Mouse (Mus musculus): ENCODE results near the gene Pigk. TPM values are rescaled to one million over a fixed set of nuclear protein-coding genes. Genes with fewer than 3 reads are reported as not detected.

The Pigk gene
- 47.2 and 56.7 TPM in 2 replicates for polyA plus RNA-seq (2015; fragmentation: Nextera tagmentation; extraction: Ambion mirVana)

DNA sequence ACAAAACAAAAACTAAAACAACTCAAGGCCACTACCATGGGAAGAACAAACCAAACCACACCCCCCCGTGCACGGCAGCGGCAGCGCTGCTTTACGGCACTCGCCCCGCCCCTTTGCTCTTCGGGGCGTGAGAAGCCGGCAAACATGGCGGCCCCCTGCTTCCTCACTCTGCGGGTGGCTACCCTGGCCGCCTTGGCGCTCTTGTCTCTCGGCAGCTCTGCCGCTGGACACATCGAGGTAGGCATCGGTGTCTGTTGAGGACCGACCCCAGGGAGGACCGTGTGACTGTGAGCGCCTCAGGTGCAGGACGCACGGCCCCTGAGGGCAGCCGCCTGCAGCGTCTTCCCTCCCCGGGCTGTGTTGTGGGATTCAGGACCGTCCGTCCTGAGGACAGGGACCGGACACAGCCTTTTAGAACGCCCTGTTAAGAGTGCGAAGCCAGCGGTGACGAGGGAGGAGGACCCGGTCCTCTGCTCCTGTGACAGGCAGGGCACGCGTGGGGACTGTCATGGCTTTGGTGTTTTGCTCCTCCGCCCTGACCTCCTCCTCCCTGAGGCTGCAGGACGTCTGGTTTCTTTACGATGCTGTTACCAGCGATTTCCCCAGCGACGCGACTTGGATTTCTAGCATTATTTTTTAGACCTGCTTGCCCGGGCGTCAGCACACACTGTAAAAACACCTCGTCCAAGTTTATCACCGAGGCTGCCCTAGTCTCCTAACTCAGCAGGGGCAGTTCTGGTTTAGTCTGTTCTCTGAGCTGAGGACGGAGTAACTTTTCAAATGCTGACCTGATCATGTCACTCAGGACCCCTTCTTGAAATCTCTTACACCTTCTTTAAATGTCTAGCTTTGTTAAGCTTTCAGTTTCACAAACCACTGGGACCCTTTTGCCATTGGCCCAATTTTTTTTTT lies at the start of gene Pigk:
Gene Pigk (plus strand): TSS at position 110 of the 912 bp plus-strand sequence.
- Histone ChIP-seq H3K27me3 (replicated peaks) (no peaks in the 10 kb centered on the region), H3K4me2 (peak within 1 kb of the TSS; percentile 76), H3K4me1 (peaks cover 11% of the 10 kb centered on the region), H3K9ac (replicated peaks) (peak within 1 kb of the TSS; percentile 90), H3K4me3 (replicated peaks) (peak within 1 kb of the TSS; percentile 98), H3K9me3 (replicated peaks) (no peaks in the 10 kb centered on the region), H3K36me3 (no peaks in the 10 kb centered on the region), H3K27ac (replicated peaks) (peak within 1 kb of the TSS; percentile 77)
- peak; percentile 92 for ATAC-seq (ENCODE audit: low FRiP score)
- under 1% methylated on average over 48 of the region's 48 CpGs for WGBS

GRCm38 (mm10) chr3:152666991-152667355 lies 46.9 kb upstream of the Pigk start:
- peaks cover 15% of the 10 kb centered on the region; the same call in 1 of the 2 replicates for H3K27me3 ChIP-seq (replicated peaks)
- H3K4me3 ChIP-seq (replicated peaks): peak overlapping the region; percentile 63
- peak overlapping the region; percentile 62 for H3K9ac ChIP-seq (replicated peaks)
- peak overlapping the region; percentile 98 for H3K4me2 ChIP-seq
- WGBS: under 1% methylated on average over 16 of the region's 16 CpGs
- peak; percentile 35; the same call in 1 of the 2 replicates for ATAC-seq (ENCODE audit: low FRiP score)
- H3K27ac ChIP-seq (replicated peaks): no peak overlapping the region
- H3K36me3 ChIP-seq: no peaks in the 10 kb centered on the region
- H3K4me1 ChIP-seq: peaks cover 15% of the 10 kb centered on the region
- H3K9me3 ChIP-seq (replicated peaks): no peaks in the 10 kb centered on the region

DNA sequence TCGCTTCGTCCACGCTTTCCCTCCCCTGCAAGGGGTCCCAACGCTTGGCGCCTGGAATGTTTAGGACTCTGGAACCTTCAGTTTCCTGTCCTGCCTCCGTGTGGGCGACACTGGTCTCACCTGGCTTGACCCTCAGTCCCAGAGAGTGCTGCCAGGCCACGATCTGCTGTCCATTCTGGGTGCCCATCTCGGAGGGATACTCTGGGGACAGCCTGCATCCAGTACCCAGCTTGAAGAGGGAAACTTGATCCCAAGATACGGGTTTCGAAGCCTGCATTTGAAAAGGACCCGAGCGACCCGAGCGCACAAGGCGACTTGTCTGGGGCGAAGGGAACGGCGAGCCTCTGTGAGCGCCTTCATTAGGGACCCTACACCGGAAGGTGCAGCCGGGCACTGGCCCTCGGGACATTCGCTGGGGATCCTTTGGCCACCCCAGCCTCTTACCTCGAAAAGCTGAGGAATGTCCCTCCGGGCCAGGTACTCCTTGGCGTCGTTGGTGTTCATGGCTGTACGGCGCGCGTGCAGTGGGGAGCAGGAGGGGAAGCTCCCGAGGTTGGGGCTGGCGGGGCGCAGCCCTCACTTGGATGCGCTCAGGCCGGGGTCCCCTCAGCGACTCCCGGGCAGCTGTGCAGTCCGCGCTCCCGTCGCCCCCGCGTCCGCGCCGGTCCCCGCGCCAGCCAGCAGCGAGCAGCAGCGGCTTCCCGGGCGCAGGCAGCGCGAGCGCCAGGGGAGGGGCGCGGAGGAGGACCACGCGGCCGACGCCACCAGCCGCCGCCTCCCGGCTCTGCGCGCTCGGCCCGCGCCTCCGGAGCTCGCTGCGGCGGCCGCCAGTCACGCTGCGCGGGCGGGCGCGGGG lies 46.3 kb upstream of the Pigk start:
- no peaks in the 10 kb centered on the region for H3K9me3 ChIP-seq (replicated peaks)
- under 1% methylated on average over 51 of the region's 82 CpGs for WGBS
- peaks cover 15% of the 10 kb centered on the region for H3K4me1 ChIP-seq
- peak; percentile 89 for ATAC-seq (ENCODE audit: low FRiP score)
- 0 out of 2 replicates have a peak overlapping the region, but pooled peaks have one; percentile 30 for H3K27ac ChIP-seq (replicated peaks)
- peak overlapping the region; percentile 63 for H3K4me3 ChIP-seq (replicated peaks)
- peaks cover 15% of the 10 kb centered on the region; the same call in 1 of the 2 replicates for H3K27me3 ChIP-seq (replicated peaks)
- peak overlapping the region; percentile 98 for H3K4me2 ChIP-seq
- H3K9ac ChIP-seq (replicated peaks): peak overlapping the region; percentile 62
- no peaks in the 10 kb centered on the region for H3K36me3 ChIP-seq

- WGBS: 6% methylated on average over 3 of the region's 5 CpGs
- Histone ChIP-seq H3K36me3 (no peaks in the 10 kb centered on the region), H3K4me1 (peaks cover 15% of the 10 kb centered on the region), H3K4me2 (peak within 1 kb of the TSS; percentile 98), H3K27ac (replicated peaks) (0 out of 2 replicates have a peak within 1 kb of the TSS, but pooled peaks have one; percentile 30), H3K9me3 (replicated peaks) (no peaks in the 10 kb centered on the region), H3K4me3 (replicated peaks) (peak within 1 kb of the TSS; percentile 63), H3K27me3 (replicated peaks) (peaks cover 15% of the 10 kb centered on the region; the same call in 1 of the 2 replicates), H3K9ac (replicated peaks) (peak within 1 kb of the TSS; percentile 62)
- ATAC-seq (ENCODE audit: low FRiP score): peak; percentile 64
These were observed 45.7 kb upstream of the Pigk start, which contains the start of gene Ak5 for GRCm38 (mm10) chr3:152668239-152668638. TSS of gene Ak5 (minus strand) at chr3:152668360.

- H3K4me1 ChIP-seq: peaks cover 15% of the 10 kb centered on the region
- no peaks in the 10 kb centered on the region for H3K36me3 ChIP-seq
- 81% methylated on average over 2 of the region's 2 CpGs for WGBS
- no peak overlapping the region; the same call in 1 of the 2 replicates for H3K4me3 ChIP-seq (replicated peaks)
- ATAC-seq (ENCODE audit: low FRiP score): no peak
- H3K9ac ChIP-seq (replicated peaks): no peak overlapping the region
- peak overlapping the region; percentile 98; the same call in 1 of the 2 replicates for H3K4me2 ChIP-seq
- H3K9me3 ChIP-seq (replicated peaks): no peaks in the 10 kb centered on the region
- H3K27ac ChIP-seq (replicated peaks): no peak overlapping the region
- peaks cover 15% of the 10 kb centered on the region; the same call in 1 of the 2 replicates for H3K27me3 ChIP-seq (replicated peaks)
These were observed 45.1 kb upstream of the Pigk start for GRCm38 (mm10) chr3:152668793-152669192.

- no peak for ATAC-seq (ENCODE audit: low FRiP score)
- H3K4me2 ChIP-seq: no peak overlapping the region
- H3K9ac ChIP-seq (replicated peaks): no peak overlapping the region
- peaks cover 15% of the 10 kb centered on the region for H3K4me1 ChIP-seq
- H3K9me3 ChIP-seq (replicated peaks): no peaks in the 10 kb centered on the region
- no peak overlapping the region for H3K4me3 ChIP-seq (replicated peaks)
- peaks cover 15% of the 10 kb centered on the region; the same call in 1 of the 2 replicates for H3K27me3 ChIP-seq (replicated peaks)
- no peak overlapping the region for H3K27ac ChIP-seq (replicated peaks)
- H3K36me3 ChIP-seq: no peaks in the 10 kb centered on the region
- 92% methylated on average over 3 of the region's 3 CpGs for WGBS
These were observed 44.1 kb upstream of the Pigk start for GRCm38 (mm10) chr3:152669783-152670182.

GRCm38 (mm10) chr3:152674663-152675062 lies 39.2 kb upstream of the Pigk start:
- Histone ChIP-seq H3K9ac (replicated peaks) (no peak overlapping the region), H3K9me3 (replicated peaks) (no peaks in the 10 kb centered on the region), H3K4me2 (no peak overlapping the region), H3K36me3 (no peaks in the 10 kb centered on the region), H3K4me1 (no peaks in the 10 kb centered on the region), H3K27me3 (replicated peaks) (0 out of 2 replicates have a peak, but pooled peaks cover 4% of the 10 kb centered on the region), H3K27ac (replicated peaks) (no peak overlapping the region), H3K4me3 (replicated peaks) (no peak overlapping the region)
- WGBS: 76% methylated on average over 6 of the region's 6 CpGs
- ATAC-seq (ENCODE audit: low FRiP score): no peak

- Histone ChIP-seq H3K36me3 (no peaks in the 10 kb centered on the region), H3K4me3 (replicated peaks) (no peak overlapping the region), H3K4me1 (no peaks in the 10 kb centered on the region), H3K27ac (replicated peaks) (no peak overlapping the region), H3K4me2 (no peak overlapping the region), H3K9me3 (replicated peaks) (no peaks in the 10 kb centered on the region), H3K27me3 (replicated peaks) (no peaks in the 10 kb centered on the region), H3K9ac (replicated peaks) (no peak overlapping the region)
- ATAC-seq (ENCODE audit: low FRiP score): no peak
- WGBS: 84% methylated on average over 5 of the region's 5 CpGs
These were observed 25.4 kb upstream of the Pigk start for GRCm38 (mm10) chr3:152688532-152688931.

DNA sequence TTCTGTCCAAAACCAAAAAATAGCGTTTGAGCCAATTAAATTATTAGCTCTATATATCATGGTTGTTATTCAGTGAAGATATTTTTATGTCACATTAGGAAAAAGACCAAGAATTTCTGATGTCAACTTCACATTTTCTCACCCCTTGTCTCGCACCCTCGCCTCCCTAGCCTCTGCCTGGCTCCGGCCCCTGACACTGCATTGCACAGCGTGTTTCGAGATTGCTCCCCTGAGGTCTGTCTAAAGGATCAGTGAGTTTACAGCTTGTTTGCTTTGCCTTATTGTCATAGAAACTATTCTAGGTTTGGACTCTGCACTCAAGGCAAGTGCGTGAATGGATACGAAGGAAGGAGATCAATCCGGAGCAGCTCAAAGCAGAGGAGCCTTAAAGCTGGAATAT lies 24.8 kb upstream of the Pigk start:
- ATAC-seq (ENCODE audit: low FRiP score): no peak
- Histone ChIP-seq H3K4me3 (replicated peaks) (no peak overlapping the region), H3K4me1 (no peaks in the 10 kb centered on the region), H3K9ac (replicated peaks) (no peak overlapping the region), H3K27me3 (replicated peaks) (no peaks in the 10 kb centered on the region), H3K27ac (replicated peaks) (no peak overlapping the region), H3K36me3 (no peaks in the 10 kb centered on the region), H3K4me2 (no peak overlapping the region), H3K9me3 (replicated peaks) (no peaks in the 10 kb centered on the region)
- 70% methylated on average over 9 of the region's 9 CpGs for WGBS

DNA sequence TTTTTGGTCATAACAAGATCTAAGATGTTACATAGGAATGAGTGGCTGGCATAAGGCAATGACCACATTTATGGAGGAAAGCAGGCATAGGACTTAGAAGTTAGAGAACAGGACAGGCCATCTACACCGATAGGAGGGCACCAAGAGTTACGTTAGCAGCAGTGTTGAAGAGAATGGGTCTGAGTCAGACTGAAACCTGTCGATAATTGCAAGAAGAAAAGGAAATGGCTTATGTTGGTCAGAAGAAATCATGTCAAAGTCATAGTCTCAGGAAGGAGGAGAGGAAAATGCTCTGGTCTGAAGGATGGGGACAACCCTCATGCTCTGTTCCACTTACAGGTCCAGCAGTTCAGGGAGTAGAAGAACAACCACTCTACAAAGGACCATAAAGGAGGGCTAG lies 18.9 kb upstream of the Pigk start:
- no peak for ATAC-seq (ENCODE audit: low FRiP score)
- H3K4me3 ChIP-seq (replicated peaks): no peak overlapping the region
- no peak overlapping the region for H3K27ac ChIP-seq (replicated peaks)
- H3K4me2 ChIP-seq: no peak overlapping the region
- WGBS: 91% methylated on average over 3 of the region's 3 CpGs
- no peaks in the 10 kb centered on the region for H3K27me3 ChIP-seq (replicated peaks)
- H3K36me3 ChIP-seq: no peaks in the 10 kb centered on the region
- no peaks in the 10 kb centered on the region for H3K4me1 ChIP-seq
- H3K9ac ChIP-seq (replicated peaks): no peak overlapping the region
- no peaks in the 10 kb centered on the region for H3K9me3 ChIP-seq (replicated peaks)

DNA sequence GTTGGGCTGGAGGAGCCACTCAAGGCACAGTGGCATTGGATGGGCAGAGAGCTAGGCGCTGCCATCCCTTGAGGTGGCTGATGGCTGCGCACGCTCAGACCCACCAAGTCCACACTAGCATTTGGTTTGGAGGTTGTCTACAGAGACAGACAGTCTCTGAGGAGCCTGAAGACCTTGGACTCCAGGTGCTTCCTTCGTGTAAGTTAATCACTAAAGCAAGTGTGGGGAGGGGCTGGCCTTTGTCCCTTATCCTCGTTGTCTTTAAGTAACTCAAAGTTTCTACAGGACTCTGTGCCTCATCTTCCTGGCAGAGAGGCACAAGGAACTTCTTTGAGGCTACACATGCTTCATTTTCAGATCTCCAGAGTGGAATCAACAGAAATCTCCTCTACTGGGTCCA lies 15.9 kb upstream of the Pigk start:
- Histone ChIP-seq H3K36me3 (no peaks in the 10 kb centered on the region), H3K4me3 (replicated peaks) (no peak overlapping the region), H3K9ac (replicated peaks) (no peak overlapping the region), H3K27ac (replicated peaks) (no peak overlapping the region), H3K4me2 (no peak overlapping the region), H3K4me1 (no peaks in the 10 kb centered on the region), H3K9me3 (replicated peaks) (no peaks in the 10 kb centered on the region), H3K27me3 (replicated peaks) (no peaks in the 10 kb centered on the region)
- ATAC-seq (ENCODE audit: low FRiP score): no peak
- 91% methylated on average over 5 of the region's 5 CpGs for WGBS

Measured in neural tube, embryonic 15.5 days (tissue).